Mouse (Mus musculus) cortical plate, adult 2 months (tissue): ENCODE data around the gene Cx3cl1.
A peak's percentile ranks its signal among the peaks of the same experiment; 100 is the strongest.

Experiments
- CTCF ChIP-seq: fragments of 200-500 bp; IDR thresholded peaks from 2 replicates; pipeline ENCODE4 v1.5.1; 2011; ENCODE audit warnings: mild to moderate bottlenecking, control low read depth, low read length; ENCODE audit not compliant: insufficient read depth; ENCODE audit errors: extremely low read depth
- POLR2A ChIP-seq: fragments of 200-500 bp; IDR thresholded peaks from 2 replicates; pipeline ENCODE4 v1.6.1; 2011; ENCODE audit warnings: mild to moderate bottlenecking, low read length, control low read depth; ENCODE audit not compliant: insufficient read depth; ENCODE audit errors: extremely low read depth

- TF ChIP-seq CTCF (no peak), POLR2A (peak; percentile 85; the same call in 1 of the 2 replicates)
Measured at GRCm38 (mm10) chr8:94773700-94774171, 1.9 kb downstream of the Cx3cl1 start.
